Mouse (Mus musculus) ES-E14 (cell line): Measurements from ENCODE around the gene Cpne1.

ENCODE experiments used
- HCFC1 ChIP-seq: IDR thresholded peaks from 2 replicates; pipeline ENCODE4 v1.6.1; 2012; ENCODE audit warnings: low read length, inconsistent platforms, borderline replicate concordance; ENCODE audit not compliant: insufficient read depth
- MAFK ChIP-seq: IDR thresholded peaks from 2 replicates; pipeline ENCODE4 v1.6.1; 2014; ENCODE audit warnings: mild to moderate bottlenecking, low read depth, low read length, inconsistent platforms; ENCODE audit not compliant: insufficient read depth
- ZNF384 ChIP-seq: IDR thresholded peaks from 2 replicates; pipeline ENCODE4 v1.6.1; 2012; ENCODE audit warnings: low read depth, low read length, inconsistent platforms

DNA sequence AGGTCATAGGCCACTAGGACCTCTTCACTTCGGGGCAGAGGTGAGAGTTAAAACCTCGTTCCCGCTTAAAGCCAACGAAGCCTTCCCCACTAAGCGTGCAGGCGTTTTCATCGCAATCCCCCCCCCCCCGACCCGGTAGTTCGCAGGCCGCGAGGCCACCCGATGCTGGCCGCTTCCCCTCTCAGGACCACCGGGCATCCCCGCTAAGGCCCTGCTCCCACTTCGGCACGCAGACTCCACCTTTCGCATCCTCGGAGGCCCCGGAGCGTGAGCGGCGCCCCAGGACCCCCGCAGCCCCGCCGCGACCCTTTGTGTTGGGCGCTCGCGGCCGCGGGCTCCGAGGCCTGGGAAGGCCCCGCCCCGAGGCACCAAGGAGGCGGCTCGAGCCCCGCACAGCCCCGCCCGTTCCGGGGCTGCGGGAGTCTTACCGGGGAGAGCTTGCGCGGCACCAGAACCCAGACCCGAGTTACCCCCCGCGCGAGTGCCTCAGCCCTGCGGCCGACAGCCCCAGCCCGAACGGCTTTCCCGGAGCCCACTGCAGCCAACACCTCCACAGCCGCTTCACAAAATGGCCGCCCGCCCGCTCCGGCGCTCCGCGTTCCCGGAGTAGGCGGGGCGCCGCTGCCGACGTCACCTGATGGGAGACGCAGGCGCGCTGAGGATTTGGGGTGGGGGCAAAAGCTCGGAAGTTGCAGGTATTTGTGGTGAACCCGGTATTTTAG, at the start of gene Cpne1, which contains the start of gene Rbm12:
- TF ChIP-seq MAFK (no peak), HCFC1 (peak; percentile 16; the same call in 1 of the 2 replicates), ZNF384 (no peak)
